Mouse (Mus musculus): Measurements from ENCODE around the gene Gm10645.

GRCm38 (mm10) chr8:83176785-83177184 lies 10.8 kb upstream of the Gm10645 start:
- TF ChIP-seq CTCF (IDR thresholded peaks at IDR 0.05; ENCODE audit: extremely low read depth, insufficient read depth, insufficient read length, insufficient replicate concordance) = no peak
- TF ChIP-seq POLR2A (IDR thresholded peaks at IDR 0.05; ENCODE audit: low read depth, low read length) = no peak

All from spleen, adult 2 months (tissue).